Mouse (Mus musculus): ENCODE measurements at regions not wholly inside any gene's neighbourhood (a gene's known extent, or its start where the extent isn't known, plus 50 kb on each side); places are given as distances from the start of the nearest gene placed in this dataset.

- no peak for DNase-seq (ENCODE audit: low read depth, low spot score)
Measured at GRCm38 (mm10) chr17:9764701-9765359, 95.3 kb upstream of the Pabpc6 start.

GRCm38 (mm10) chr17:9764041-9764606 lies 94.6 kb upstream of the Pabpc6 start:
- no peaks in the 10 kb centered on the region for H3K27me3 ChIP-seq (ENCODE audit: control insufficient read depth in 1 of 2, insufficient read depth in 2 of 2, low read length in 2 of 2)
- no peaks in the 10 kb centered on the region for H3K4me1 ChIP-seq (ENCODE audit: control insufficient read depth in 1 of 2, insufficient read depth in 2 of 2, low read length in 2 of 2)
- DNase-seq (ENCODE audit: low read depth, low spot score) = no peak
- H3K9me3 ChIP-seq (replicated peaks; ENCODE audit: insufficient read depth, low read length) = no peaks in the 10 kb centered on the region
- no peak overlapping the region for H3K4me3 ChIP-seq (ENCODE audit: control insufficient read depth in 1 of 2, insufficient read depth in 1 of 2, low read depth in 2 of 2, low read length in 2 of 2)
- no peak overlapping the region for H3K9ac ChIP-seq (ENCODE audit: control insufficient read depth, low read depth, low read length, poor library complexity, severe bottlenecking)
- no peaks in the 10 kb centered on the region for H3K36me3 ChIP-seq (ENCODE audit: control insufficient read depth in 1 of 2, insufficient read depth in 2 of 2, low read length in 2 of 2)
- TF ChIP-seq ZC3H11A (IDR thresholded peaks at IDR 0.05; ENCODE audit: low read depth, low read length) (no peak), TBP (IDR thresholded peaks at IDR 0.05; ENCODE audit: low read depth, low read length) (no peak), RAD21 (IDR thresholded peaks at IDR 0.05; ENCODE audit: low read depth, low read length) (no peak), CHD1 (IDR thresholded peaks at IDR 0.05; ENCODE audit: low read depth, low read length) (no peak), MAFK (IDR thresholded peaks at IDR 0.05; ENCODE audit: borderline replicate concordance, low read depth, low read length) (no peak), MEF2A (IDR thresholded peaks at IDR 0.05; ENCODE audit: extremely low read depth, insufficient replicate concordance, low read depth, low read length, poor library complexity, severe bottlenecking) (no peak), UBTF (IDR thresholded peaks at IDR 0.05; ENCODE audit: borderline replicate concordance, insufficient read depth, low read depth, low read length) (no peak), MYB (IDR thresholded peaks at IDR 0.05; ENCODE audit: low read depth, low read length) (no peak), ZNF384 (IDR thresholded peaks at IDR 0.05; ENCODE audit: low read depth, low read length) (no peak), ETS1 (IDR thresholded peaks at IDR 0.05; ENCODE audit: low read depth, low read length) (no peak), POLR2AphosphoS5 (IDR thresholded peaks at IDR 0.05; ENCODE audit: borderline replicate concordance, low read depth, low read length) (no peak), USF2 (IDR thresholded peaks at IDR 0.05; ENCODE audit: borderline replicate concordance in 1 of 2, insufficient read depth in 1 of 2, low read depth in 1 of 2, low read length in 2 of 2) (no peak), MYC (IDR thresholded peaks at IDR 0.05; ENCODE audit: low read depth, low read length) (no peak), CTCF (IDR thresholded peaks at IDR 0.05 in 2 of 3, conservative IDR thresholded peaks at IDR 0.05 in 1 of 3; ENCODE audit: control insufficient read depth in 1 of 3, insufficient read depth in 1 of 3, low read depth in 2 of 3, low read length in 3 of 3, poor library complexity in 1 of 3, severe bottlenecking in 1 of 3) (no peak), ZMIZ1 (IDR thresholded peaks at IDR 0.05; ENCODE audit: low read depth, low read length) (no peak), E2F4 (IDR thresholded peaks at IDR 0.05; ENCODE audit: borderline replicate concordance, low read depth, low read length) (no peak), KAT2A (conservative IDR thresholded peaks at IDR 0.05; ENCODE audit: low read depth, low read length) (no peak)
- no peak overlapping the region for H3K27ac ChIP-seq (ENCODE audit: control insufficient read depth, low read depth, low read length)
- H3K79me2 ChIP-seq (ENCODE audit: control insufficient read depth, insufficient read depth, low read length, poor library complexity) = no peaks in the 10 kb centered on the region

More at GRCm38 (mm10) chr17:9764701-9765359, 95.3 kb upstream of the Pabpc6 start:
- TF ChIP-seq MAFK (IDR thresholded peaks at IDR 0.05; ENCODE audit: borderline replicate concordance, low read depth, low read length) (no peak), ETS1 (IDR thresholded peaks at IDR 0.05; ENCODE audit: low read depth, low read length) (no peak), SIN3A (IDR thresholded peaks at IDR 0.05; ENCODE audit: low read length) (no peak), TAL1 (IDR thresholded peaks at IDR 0.05; ENCODE audit: low read length) (no peak), ZNF384 (IDR thresholded peaks at IDR 0.05; ENCODE audit: low read depth, low read length) (no peak), E2F4 (IDR thresholded peaks at IDR 0.05; ENCODE audit: borderline replicate concordance, low read depth, low read length) (no peak), SMC3 (IDR thresholded peaks at IDR 0.05; ENCODE audit: low read depth, low read length) (no peak)
- Histone ChIP-seq H3K27me3 (ENCODE audit: control insufficient read depth in 1 of 2, insufficient read depth in 2 of 2, low read length in 2 of 2) (no peaks in the 10 kb centered on the region), H3K9me3 (replicated peaks; ENCODE audit: insufficient read depth, low read length) (no peaks in the 10 kb centered on the region), H3K79me2 (ENCODE audit: control insufficient read depth, insufficient read depth, low read length, poor library complexity) (no peaks in the 10 kb centered on the region), H3K9ac (ENCODE audit: control insufficient read depth, low read depth, low read length, poor library complexity, severe bottlenecking) (no peak overlapping the region), H3K4me1 (ENCODE audit: control insufficient read depth in 1 of 2, insufficient read depth in 2 of 2, low read length in 2 of 2) (no peaks in the 10 kb centered on the region), H3K36me3 (ENCODE audit: control insufficient read depth in 1 of 2, insufficient read depth in 2 of 2, low read length in 2 of 2) (no peaks in the 10 kb centered on the region), H3K4me3 (ENCODE audit: control insufficient read depth in 1 of 2, insufficient read depth in 1 of 2, low read depth in 2 of 2, low read length in 2 of 2) (no peak overlapping the region), H3K27ac (ENCODE audit: control insufficient read depth, low read depth, low read length) (no peak overlapping the region)
